11 mouse cellular contexts compared by ENCODE assay signal in genomic region chr4:150472751-150473436, GRCm38 (mm10).
DNase-seq lines count a peak whose midpoint lies in the region; ATAC-seq and TF ChIP-seq lines count a peak whose summit lies in the region.
"Had no signal": no experiment of that assay in that cellular context is flagged by ENCODE, and none has a peak within 500 bp of the region (broad histone marks: within the 10 kb centered on the region; RNA-seq: fewer than 3 reads in every experiment).

No protein-coding gene starts in this region.

- H3K27me3 ChIP-seq in heart, embryonic 15.5 days: no peaks in the 10 kb centered on the region
- no peaks in the 10 kb centered on the region for H3K27me3 ChIP-seq in testis, adult 2 months (ENCODE audit: control insufficient read depth, insufficient read depth, low read length)
- H3K27me3 ChIP-seq in splenic B cell, adult 2 months (ENCODE audit: control insufficient read depth, insufficient read depth, low read length, poor library complexity, severe bottlenecking): no peaks in the 10 kb centered on the region

- H3K9me3 ChIP-seq in heart, embryonic 15.5 days (replicated peaks): no peaks in the 10 kb centered on the region

- no peak for TF ChIP-seq CTCF in testis, adult 2 months (IDR thresholded peaks at IDR 0.05; ENCODE audit: control insufficient read depth, insufficient read depth, insufficient replicate concordance, low read depth, low read length)

- peak overlapping the region; percentile 87 for H3K27ac ChIP-seq in heart, embryonic 15.5 days
- H3K27ac ChIP-seq in testis, adult 2 months (ENCODE audit: control insufficient read depth, insufficient read depth, low read depth, low read length): no peak overlapping the region
- peak overlapping the region; percentile 52 for H3K27ac ChIP-seq in macrophage

- ATAC-seq in heart, embryonic 15.5 days (replicated peaks; ENCODE audit: insufficient number of reproducible peaks, insufficient read depth, low FRiP score, low read depth): no peak

- no peak for TF ChIP-seq POLR2A in testis, adult 2 months (IDR thresholded peaks at IDR 0.05; ENCODE audit: control insufficient read depth, low read depth, low read length)

- no peak for DNase-seq in heart, postnatal 25 days (ENCODE audit: low spot score)
- no peak for DNase-seq in testis, postnatal 10 days (ENCODE audit: low spot score)
- DNase-seq in splenic B cell, adult 2 months (ENCODE audit: low read depth, low spot score): peak; percentile 29
- DNase-seq in gastrocnemius, postnatal 14 days: no peak
- no peak for DNase-seq in spleen, postnatal 36 days (ENCODE audit: low spot score in 2 of 2)
- DNase-seq: cerebellum, adult 11 months; kidney, adult 11 months; left cerebral cortex, postnatal 4 days had no signal

- H3K9ac ChIP-seq in heart, embryonic 15.5 days: no peak overlapping the region

- peaks cover 47% of the 10 kb centered on the region for H3K4me1 ChIP-seq in heart, embryonic 15.5 days (replicated peaks)
- H3K4me1 ChIP-seq in testis, adult 2 months (ENCODE audit: control insufficient read depth, insufficient read depth, low read length): no peaks in the 10 kb centered on the region

- WGBS in heart, embryonic 15.5 days: 47% methylated on average over 10 of the region's 10 CpGs
- WGBS in macrophage (ENCODE audit: missing documents): 7% methylated on average over 10 of the region's 10 CpGs

- no peak overlapping the region for H3K4me2 ChIP-seq in heart, embryonic 15.5 days

- no peak overlapping the region for H3K4me3 ChIP-seq in heart, embryonic 15.5 days
- H3K4me3 ChIP-seq in testis, adult 2 months (ENCODE audit: control insufficient read depth, low read depth, low read length): peak overlapping the region; percentile 57
- H3K4me3 ChIP-seq in macrophage (ENCODE audit: inconsistent target): no peak overlapping the region

- intact Hi-C loops in heart, postnatal 25 days (cut with DNase I): no loop called here
- intact Hi-C loops in gastrocnemius, postnatal 14 days (cut with DNase I; ENCODE audit: low total_unique reads): loop anchor here (10.0 kb wide), 1 partner anchor 62 kb away; no protein-coding TSS in a partner anchor

- no peaks in the 10 kb centered on the region for H3K79me2 ChIP-seq in macrophage (ENCODE audit: inconsistent target)

- H3K36me3 ChIP-seq in heart, embryonic 15.5 days: peaks cover 8% of the 10 kb centered on the region
- no peaks in the 10 kb centered on the region; the same call in 1 of the 2 replicates for H3K36me3 ChIP-seq in testis, adult 2 months (ENCODE audit: control insufficient read depth, insufficient read depth, low read length)
- H3K36me3 ChIP-seq in macrophage (ENCODE audit: inconsistent target): no peaks in the 10 kb centered on the region
- H3K36me3 ChIP-seq in splenic B cell, adult 2 months (ENCODE audit: control insufficient read depth, insufficient read depth, low read length, poor library complexity, severe bottlenecking): peaks cover 3% of the 10 kb centered on the region; the same call in 1 of the 2 replicates
